Mouse (Mus musculus): ENCODE results near the gene Lclat1. TPM values are rescaled to one million over a fixed set of nuclear protein-coding genes. Genes with fewer than 3 reads are reported as not detected.

The Lclat1 gene
- total RNA-seq, 2 experiments from 2014 or later, result 42.0 to 44.1 TPM

DNA sequence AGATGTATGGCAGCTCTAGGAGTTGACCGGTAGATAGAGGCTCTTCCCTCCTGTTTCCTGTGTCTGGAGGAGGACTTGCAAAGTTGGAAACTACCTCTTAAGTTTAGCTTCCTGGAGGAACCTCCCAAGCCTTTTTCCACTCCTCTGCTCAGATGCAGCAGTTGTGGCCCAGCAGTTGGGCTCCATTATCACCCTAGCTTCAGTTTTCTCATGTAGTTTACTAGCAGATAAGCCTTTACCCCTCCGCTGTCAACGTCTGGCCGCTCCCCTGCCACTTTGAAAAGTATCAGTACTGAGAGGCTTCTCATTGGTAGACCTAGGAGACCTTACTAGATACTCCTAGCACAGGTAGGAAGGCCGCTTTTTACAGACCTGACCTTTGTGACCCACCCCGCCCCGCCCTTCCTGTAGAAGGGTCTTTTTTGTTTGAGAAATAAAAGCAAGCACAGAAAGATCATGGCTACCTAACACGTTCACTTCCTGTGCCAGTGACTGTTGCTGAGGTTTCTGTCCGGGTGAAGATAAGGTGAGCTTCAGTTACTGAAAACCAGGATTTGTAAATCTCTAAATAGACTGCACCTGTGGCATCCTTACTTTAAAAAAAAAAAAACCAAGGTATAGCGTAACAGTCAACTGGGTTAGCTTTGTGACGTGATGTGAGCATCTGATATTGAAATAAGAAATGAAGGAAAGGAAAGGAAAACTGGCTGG, 121.8 kb downstream of the Lclat1 start:
- DNase-seq (ENCODE audit: low spot score in 2 of 2), result no peak
- intact Hi-C loops (cut with DNase I), result no loop called here

DNA sequence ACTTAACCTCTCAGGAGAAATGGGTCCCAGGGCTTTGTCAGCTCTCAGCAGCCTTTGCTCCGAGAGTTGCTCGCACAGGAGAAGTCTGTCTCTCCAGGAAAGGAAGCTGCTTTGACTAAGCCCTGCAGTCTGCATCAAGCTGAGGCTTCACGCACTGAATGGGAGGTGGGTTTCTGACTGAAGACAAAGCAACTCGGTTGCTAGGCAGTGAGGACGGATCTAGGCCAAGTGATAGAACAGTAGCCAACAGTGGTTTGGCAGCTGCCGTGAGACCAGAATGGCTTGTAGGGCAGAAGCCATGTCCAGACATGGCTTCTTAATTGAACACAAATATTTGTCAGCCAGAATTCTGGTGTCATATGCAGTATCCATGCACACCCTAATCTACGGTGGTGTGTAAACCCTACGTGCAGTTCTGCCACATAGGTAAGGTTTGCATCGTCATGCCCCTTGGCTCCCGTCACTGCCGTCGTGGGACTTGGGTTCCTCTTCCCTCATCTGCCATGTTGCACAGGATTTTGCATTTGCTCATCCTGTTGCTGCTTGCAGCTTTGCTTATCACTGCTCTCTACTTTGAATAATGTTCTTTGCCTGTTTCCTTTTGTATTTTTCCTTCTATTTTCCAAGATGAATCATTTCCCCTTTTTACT, 122.7 kb downstream of the Lclat1 start:
- intact Hi-C loops (cut with DNase I), result no loop called here

DNA sequence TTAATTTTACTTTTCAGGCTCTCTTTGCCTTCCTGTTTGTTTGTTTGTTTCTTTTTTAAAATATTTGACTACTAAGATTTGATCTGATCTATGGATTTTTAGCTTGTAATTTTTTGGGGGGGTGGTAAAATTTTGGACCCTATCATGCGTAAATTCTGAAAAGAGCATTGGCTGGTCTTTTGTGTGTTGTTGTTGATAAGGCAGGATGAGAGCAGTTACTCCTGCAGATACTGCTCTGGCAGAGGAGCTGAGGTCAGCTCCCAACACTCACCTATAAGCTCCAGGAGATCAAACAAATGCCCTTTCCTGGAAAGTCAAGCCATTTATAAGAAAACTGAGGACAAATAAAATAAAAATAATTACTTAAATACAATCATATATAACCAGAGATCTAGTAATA, 123.6 kb downstream of the Lclat1 start:
- DNase-seq (ENCODE audit: low spot score in 2 of 2), result no peak
- intact Hi-C loops (cut with DNase I), result no loop called here

More for the DNA sequence above, 122.7 kb downstream of the Lclat1 start:
- no peak for DNase-seq (ENCODE audit: low spot score in 2 of 2)

DNA sequence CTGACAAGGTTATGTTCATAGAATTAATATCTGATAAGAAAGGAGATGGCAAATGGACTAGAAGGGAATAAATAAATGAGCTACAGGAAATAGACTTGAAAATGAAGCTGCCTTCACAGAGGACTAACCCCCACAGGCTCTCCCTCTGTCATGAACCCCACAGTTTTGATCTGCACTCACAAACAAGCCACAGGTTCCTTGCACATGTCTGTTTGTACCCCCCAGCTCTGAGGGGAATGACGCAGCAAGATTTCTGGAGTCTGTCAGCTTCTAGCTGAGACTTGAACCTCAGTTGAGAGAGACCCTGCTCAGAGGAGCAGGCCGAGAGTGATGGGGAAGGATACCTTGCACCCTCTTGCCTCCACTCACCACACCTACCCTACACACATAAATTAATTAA, 124.8 kb downstream of the Lclat1 start:
- no peak for DNase-seq (ENCODE audit: low spot score in 2 of 2)
- intact Hi-C loops (cut with DNase I), result no loop called here

DNA sequence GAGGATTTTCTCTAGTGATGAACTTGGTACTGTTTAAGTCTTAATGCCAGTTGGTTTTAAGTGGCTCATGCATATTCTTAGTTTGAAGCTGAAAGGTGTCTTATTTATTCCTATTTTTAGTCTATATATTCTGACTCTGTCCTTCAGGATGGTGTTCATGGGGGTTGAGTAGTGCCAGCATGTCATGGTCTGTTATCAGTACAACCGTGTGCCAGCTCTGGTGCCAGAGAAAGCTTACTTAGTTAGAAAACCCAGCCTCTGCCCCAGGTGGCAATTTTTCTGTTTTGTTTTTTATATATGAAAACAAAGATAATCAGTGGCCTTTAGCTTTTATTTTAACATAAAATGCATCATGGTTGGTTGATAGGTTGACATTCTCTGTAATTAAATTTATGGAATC, 126.2 kb downstream of the Lclat1 start:
- intact Hi-C loops (cut with DNase I), result no loop called here
- no peak for DNase-seq (ENCODE audit: low spot score in 2 of 2)

DNA sequence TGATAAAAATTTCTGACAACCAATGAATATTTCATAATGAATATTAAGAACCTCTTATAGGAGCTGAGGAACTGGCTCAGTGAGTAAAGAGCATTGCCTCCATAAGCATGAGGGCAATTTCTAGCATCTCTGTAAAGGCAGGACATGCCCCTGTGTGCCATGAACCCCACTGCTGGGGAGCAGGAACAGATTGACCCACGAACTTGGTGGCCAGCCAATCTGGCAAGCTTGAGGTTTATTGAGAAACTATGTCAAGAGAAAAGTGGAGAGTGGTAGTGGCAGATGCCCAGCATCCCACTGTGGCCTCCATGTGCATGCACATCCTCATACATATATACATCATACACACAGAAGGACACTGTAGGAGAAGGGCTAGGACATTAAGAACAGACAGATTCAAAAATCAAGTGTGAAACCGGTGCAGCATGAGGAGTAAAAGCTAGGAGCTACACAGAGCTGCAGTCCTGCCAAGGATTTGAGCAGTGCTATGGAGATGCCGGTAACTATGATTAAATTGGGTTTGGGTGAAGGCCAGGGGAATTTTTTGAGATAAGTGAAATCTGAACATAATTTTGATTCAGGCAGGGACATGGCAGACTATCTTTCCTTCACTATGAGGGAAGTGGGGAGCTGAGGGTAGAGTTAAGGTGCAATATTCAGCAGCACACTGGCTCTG, 129.5 kb downstream of the Lclat1 start:
- peak; percentile 52 to 68 for DNase-seq (ENCODE audit: low spot score in 2 of 2)
- intact Hi-C loops (cut with DNase I), result no loop called here

DNA sequence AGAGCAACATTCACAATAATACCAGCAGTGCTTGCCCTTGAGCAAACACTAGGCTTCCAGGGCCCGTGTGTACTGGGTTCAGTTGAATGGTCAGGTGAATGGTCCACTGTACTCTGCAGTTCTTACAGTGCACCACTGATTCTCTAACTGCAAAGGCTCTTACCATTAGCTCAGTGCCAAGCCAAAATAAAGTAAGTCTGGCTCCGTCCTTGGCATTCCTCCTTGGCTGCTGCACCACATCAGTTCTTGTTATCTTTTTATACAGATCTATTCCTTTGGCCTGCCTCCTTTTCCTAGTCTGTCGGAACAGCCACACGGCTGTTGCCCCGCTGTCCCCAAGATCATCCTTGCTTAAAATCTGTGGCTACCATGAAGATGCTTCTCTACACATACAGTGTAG, 130.7 kb downstream of the Lclat1 start:
- intact Hi-C loops (cut with DNase I), result no loop called here
- no peak for DNase-seq (ENCODE audit: low spot score in 2 of 2)

DNA sequence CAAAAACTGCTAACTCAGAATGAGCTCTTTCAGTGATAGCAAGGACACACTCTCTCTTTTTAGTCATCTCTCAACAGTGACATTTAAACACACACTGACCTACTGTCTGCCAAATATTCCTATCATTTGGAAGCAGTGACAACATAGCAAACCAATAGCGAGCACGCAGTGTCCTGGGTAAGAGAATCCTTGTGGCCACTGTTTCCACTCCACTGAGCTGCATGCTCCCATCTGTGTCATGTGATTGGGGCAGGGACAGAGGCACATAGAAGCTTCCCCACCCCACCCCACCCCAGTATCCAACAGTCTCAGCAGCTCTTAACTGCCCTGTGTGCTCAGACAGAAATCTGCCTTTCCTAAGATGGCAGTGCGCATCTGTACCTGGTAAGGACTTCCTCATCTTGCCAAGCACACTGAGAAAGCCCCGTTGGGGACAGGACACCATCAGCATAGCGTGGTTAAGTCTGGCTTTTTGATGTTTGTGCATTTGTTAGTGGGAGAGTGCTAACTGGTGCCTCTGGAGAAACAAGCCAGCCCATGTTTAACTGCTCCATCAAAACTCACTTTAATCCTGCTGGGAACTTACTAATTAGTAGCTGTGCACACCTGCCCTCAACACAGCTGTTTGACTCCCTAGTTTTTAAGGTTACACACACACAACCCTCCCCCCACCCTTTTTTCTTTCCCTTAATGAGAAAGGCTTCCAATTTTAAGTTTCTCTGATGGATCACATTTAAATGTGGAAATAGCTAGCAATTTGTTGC, 133.5 kb downstream of the Lclat1 start:
- intact Hi-C loops (cut with DNase I), result no loop called here
- DNase-seq (ENCODE audit: low spot score in 2 of 2), result no peak

DNA sequence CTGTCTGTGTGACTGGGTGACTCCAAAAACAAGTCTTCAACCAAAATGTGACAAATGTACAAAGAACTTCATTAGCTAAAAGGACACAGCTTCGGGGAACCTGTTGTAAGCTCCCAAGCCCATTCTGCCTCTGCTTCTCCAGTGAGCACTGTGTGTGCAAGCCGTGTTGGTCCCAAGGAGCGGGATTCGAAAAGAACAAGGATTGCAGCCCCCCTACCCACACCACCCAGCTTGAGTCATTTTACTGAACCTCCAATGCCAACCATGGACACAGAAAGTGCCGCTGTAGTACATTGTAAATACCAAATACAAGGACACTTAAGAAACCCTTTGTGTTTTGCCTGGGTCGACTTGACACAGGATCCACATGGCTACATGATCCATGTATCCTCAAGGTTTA, 135.9 kb downstream of the Lclat1 start:
- DNase-seq (ENCODE audit: low spot score in 2 of 2), result no peak
- intact Hi-C loops (cut with DNase I), result no loop called here

DNA sequence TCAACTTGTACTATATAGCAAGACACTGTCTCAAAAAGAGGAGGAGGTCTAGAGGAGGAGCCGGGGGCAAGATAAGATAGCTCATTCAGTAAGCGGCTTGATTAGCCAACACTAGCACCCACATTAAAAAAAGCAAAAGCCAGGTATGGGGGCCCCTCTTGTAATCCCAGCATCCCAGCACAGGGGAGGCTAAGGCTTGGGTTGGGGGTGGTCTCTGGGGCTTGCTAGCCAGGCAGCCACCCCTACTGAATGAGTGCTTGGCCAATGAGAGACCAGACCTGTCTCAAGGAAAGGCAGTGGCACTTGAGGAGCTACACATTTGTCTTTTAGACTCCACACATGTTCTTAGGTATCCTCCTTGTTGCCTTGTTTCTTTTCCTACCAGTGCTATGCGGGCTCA, 136.8 kb downstream of the Lclat1 start:
- intact Hi-C loops (cut with DNase I), result no loop called here
- DNase-seq (ENCODE audit: low spot score in 2 of 2), result no peak

DNA sequence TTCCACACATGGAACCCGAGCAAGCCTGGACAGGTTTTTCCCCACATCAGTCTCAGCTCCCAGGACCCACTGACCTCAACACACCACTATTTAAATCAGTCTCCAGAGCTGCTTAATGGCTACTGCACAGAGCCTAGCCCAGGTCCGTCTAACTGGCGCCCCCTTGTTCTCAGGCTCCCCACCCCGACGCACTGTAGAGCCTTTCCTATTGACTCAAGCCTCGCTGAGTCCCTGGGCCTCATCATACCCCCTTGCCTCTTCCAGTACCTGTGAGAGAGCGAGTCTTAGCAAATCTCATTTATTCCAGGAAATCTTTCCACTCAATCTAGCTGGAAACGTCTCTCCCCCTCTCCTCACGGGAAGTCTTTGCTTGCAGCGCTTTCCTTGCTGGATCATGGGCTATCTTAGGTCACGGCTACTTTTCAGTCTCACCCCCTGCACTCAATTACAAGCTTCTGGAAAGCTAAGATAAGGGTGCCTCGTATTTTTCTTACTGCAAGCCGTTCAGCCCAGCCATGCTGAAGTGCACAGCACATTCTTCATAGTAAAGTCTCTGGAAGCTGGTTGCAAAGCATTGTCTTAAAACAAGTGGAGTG, 137.4 kb downstream of the Lclat1 start:
- DNase-seq (ENCODE audit: low spot score in 2 of 2), result no peak
- intact Hi-C loops (cut with DNase I), result no loop called here

DNA sequence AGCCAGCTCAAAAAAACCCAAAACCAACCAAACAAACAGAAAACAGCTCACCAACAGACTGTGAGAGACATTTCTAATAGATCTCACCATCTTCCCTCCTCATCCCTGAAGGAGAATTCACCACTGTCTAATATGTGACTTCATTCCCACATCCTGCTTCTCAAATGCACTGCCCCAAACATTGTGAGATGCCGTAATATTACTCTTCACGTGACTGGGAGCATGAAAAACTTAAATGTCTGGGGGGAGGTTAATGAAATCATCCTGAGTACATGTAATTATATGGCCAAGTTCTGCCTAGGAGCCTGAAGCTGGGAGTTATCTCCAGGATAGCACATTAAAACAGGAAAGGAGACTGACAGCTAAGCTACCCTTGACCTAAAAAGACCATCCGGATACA, 138.3 kb downstream of the Lclat1 start:
- DNase-seq (ENCODE audit: low spot score in 2 of 2), result no peak
- intact Hi-C loops (cut with DNase I), result no loop called here

DNA sequence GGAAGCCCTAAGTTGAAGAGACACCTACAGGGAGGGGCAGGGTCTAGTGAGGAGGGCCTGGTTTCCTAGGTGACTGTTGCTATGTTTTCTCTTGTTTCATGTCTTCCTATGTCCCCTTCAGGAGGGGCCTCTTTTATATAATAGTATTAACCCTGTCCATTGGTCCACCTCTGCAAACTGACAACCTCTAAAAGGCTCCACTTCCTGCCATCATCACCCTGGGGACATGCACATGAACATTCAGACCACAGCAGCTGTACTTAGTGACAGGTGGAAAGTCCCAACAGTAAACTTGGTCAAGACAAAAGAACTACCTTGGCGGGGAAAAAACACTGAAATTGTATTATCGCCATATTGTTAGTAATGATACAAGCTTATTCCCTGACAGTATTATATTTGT, 139.1 kb downstream of the Lclat1 start:
- intact Hi-C loops (cut with DNase I), result no loop called here
- DNase-seq (ENCODE audit: low spot score in 2 of 2), result no peak

DNA sequence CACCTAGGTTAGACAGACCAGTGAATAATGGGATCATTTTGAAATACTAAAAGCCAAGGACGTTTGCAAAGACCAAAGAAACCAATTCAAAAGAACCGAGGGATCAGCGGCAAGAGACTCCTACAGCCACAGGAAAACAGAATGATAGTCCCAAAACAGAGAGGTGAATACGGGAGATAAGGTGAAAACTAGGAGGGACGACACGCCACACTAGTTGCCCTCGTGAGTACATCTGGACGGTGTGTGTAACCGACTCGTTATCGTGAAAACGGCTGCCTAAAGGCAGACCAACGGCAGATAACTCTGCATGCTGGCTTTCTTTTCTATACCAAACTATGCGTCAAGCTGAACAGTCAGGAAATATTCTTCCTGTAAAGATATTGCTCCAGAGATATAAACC, 140.0 kb downstream of the Lclat1 start:
- no peak for DNase-seq (ENCODE audit: low spot score in 2 of 2)
- intact Hi-C loops (cut with DNase I), result no loop called here

DNA sequence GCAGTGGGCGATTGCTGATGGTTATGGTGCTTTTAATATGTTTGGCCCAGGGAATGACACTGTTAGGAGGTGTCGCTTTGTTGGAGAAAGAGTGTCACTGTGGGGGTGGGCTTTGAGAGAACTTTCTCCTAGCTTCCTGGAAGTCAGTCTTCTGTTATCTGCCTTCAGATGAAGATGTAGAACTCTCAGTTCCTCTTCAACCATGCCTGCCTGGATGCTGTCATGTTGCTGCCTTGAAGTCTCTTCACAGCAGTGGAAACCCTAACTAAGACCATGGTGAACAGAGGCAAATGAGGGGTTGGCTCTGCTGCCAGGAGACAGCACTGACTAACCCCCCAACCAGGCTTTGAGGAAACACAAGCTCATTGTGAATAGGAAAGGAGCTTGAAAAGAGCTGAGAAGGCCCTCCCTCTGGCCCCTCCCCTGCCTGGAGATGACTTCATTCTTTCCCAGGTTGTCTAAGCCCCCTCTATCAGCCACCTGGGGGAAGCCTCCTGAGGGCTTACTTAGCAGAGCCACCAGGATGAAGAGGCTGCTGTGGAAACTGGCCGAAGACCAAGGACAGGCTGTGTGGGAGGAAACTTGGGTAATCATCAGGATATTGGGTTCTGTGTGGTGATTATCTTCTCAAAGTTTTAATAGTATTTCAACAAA, 142.8 kb downstream of the Lclat1 start:
- intact Hi-C loops (cut with DNase I), result no loop called here

DNA sequence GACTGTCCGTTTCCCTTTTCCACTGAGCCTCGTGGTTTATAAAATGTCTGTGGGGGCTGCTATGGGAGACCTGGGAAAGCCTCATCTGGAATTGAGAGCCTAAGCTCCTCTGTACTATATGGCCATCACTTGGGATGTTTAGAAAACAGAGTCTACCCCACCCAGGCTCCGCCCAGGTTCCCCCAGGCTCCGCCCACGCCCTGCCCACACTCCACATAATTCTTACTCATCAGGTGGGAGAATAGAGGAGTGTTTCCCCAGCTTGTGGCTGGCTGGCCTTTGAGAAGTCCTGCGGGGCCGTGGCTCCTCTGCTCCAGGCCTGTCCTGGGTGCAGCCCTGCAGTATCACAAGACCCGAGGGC, 143.3 kb downstream of the Lclat1 start:
- no peak for DNase-seq (ENCODE audit: low spot score in 2 of 2)
- intact Hi-C loops (cut with DNase I), result no loop called here

More for the DNA sequence above, 142.8 kb downstream of the Lclat1 start:
- DNase-seq (ENCODE audit: low spot score in 2 of 2), result no peak

DNA sequence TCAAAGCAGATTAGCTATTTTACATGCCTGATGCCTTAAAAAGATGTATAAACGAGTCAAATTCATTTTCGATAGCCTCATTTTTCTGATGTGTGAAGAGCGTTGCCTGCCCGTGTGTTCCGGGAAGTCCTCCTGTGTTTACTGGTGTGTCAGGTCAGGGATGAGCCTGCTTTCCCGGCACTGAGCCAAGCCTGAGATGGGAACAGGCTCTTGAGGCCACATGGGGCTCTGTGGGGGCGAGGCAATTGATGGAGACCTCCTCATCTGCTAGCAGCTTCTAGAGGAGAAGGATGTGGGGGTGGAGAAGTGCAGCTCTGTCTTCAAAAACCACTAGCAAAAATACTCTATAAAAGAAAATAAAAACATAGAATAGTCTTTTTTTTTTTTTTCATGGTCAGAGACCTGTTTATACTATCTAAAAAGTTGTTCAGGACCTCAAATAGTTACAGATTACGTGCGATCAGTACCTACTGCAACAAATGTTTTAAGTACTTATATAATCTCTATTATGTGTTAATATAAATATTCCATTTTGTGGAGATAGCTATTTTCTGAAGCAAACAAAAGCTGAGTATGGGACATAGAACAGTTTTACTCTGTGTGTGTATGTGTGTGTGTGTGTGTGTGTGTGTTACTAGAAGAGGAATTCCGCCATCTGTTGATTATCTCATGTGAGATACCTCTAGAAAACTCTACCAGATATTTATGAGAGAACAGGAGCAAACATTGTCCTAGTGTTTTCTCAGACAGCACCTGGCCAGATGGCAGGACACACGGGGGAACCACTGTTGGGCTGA, 144.2 kb downstream of the Lclat1 start:
- peak in 1 of 2 experiments; percentile 21 for DNase-seq (ENCODE audit: low spot score in 2 of 2)
- intact Hi-C loops (cut with DNase I), result no loop called here

DNA sequence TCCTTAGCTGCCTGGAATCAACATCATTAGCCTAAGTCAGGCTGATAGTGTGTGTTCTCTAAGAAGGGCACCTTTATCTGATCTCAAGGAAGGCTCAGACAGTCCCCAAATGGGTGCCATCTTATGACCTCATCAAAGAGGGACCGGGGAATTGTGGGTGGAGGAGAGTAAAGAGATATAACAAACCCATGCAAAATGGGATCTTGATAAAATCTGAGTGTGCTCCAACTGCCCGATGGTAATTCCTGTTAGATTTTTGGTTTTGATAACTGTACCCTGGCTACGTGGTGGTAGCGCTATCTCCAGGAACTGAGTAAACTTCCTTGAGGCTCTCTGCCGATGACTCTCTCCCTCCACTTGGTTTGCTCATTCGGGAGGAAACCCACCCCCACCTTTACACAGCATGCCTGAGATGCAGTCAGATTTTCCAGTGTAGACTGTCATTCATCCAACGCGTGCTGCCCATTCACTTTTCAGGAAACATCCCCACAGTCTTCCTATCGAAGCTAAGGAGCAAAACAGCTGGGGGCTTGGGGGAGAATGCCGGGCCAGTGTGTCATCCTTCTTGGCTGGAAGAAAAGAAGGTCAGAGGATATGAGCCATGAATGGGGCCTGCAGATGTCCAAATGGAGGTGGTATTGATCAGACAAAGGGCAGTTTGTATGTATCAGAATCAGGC, 145.6 kb downstream of the Lclat1 start:
- intact Hi-C loops (cut with DNase I), result no loop called here
- DNase-seq (ENCODE audit: low spot score in 2 of 2), result no peak

Measured in left cerebral cortex, postnatal 14 days (tissue).